Mouse (Mus musculus) myocyte (in vitro differentiated cells): ENCODE measurements around the gene Dpagt1.

Experiments
- CEBPB ChIP-seq: IDR thresholded peaks from 2 replicates; pipeline ENCODE4 v1.6.1; 2011; ENCODE audit warnings: mild to moderate bottlenecking, moderate library complexity; ENCODE audit not compliant: poor library complexity, insufficient read depth, severe bottlenecking
- E2F4 ChIP-seq: IDR thresholded peaks from one replicate; pipeline ENCODE4 v1.6.1; 2011; ENCODE audit warnings: mild to moderate bottlenecking, control low read depth, moderate library complexity; ENCODE audit not compliant: insufficient read depth
- MYOD1 ChIP-seq, 3 experiments: IDR thresholded peaks; one replicate each; pipeline ENCODE4 v1.6.1; 2011; ENCODE audit warnings: control low read depth in 2 of 3, low read depth in 2 of 3, mild to moderate bottlenecking in 2 of 3, moderate library complexity in 1 of 3; ENCODE audit not compliant: insufficient read length in 2 of 3, control insufficient read depth in 1 of 3
- POLR2A ChIP-seq: IDR thresholded peaks from one replicate; pipeline ENCODE4 v1.6.1; 2011; ENCODE audit warnings: low read depth, mild to moderate bottlenecking, control low read depth, moderate library complexity; ENCODE audit not compliant: insufficient read length
- POLR2AphosphoS2 ChIP-seq: IDR thresholded peaks from one replicate; pipeline ENCODE4 v1.6.1; 2011; ENCODE audit warnings: low read depth, control low read depth; ENCODE audit not compliant: insufficient read length
- REST ChIP-seq: IDR thresholded peaks from one replicate; pipeline ENCODE4 v1.6.1; 2011; ENCODE audit warnings: mild to moderate bottlenecking, control low read depth, moderate library complexity; ENCODE audit not compliant: insufficient read depth, insufficient read length
- TCF12 ChIP-seq: IDR thresholded peaks from one replicate; pipeline ENCODE4 v1.6.1; 2011; ENCODE audit warnings: mild to moderate bottlenecking, control low read depth; ENCODE audit not compliant: poor library complexity, insufficient read depth, severe bottlenecking
- USF1 ChIP-seq: IDR thresholded peaks from one replicate; pipeline ENCODE4 v1.6.1; 2011; ENCODE audit warnings: low read depth, mild to moderate bottlenecking, control low read depth, moderate library complexity

DNA sequence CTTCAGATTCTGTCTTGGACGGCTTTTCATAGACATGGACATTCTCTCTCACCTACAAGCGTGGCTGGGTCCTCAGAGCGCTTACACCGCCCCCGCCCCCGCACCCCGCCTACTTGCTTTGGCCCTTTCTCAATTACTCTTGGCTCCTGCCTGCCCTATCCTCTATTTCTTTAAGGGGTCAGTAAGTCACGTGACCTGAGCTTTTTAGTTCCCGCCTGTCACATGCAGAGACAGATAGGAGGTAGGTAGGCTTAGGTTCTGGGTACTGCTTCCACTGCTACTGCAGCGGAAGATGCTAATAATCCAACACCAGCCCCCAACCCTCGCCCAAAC is 36.9 kb upstream of the Dpagt1 start:
- TF ChIP-seq POLR2A = no peak
- no peak for TF ChIP-seq POLR2AphosphoS2
- no peak for TF ChIP-seq TCF12
- TF ChIP-seq USF1 = no peak
- no peak for TF ChIP-seq REST
- TF ChIP-seq E2F4 = no peak
- no peak for TF ChIP-seq MYOD1 (IDR thresholded peaks at IDR 0.05; ENCODE audit: control insufficient read depth in 1 of 3, insufficient read length in 2 of 3, low read depth in 2 of 3)
- TF ChIP-seq CEBPB = no peak
